In the genomic region with DNA sequence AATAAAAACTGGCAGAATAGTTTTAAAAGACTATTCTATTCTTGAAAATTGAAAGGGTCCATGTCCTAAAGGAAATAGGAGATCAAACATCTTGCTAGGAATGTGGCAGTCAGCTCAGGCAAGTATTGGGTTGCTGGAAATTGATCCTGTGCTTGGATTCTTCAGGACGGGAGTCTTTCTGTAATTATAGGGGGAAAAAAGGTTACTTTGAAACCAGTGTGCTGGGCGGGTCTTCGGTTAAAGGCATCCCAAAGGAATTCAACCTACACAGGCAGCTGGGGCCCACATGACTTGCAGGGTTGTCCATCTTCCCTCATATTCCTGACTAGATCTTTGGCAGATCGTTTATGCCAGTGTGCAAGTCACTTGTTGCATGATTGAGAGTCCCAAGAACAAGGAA, we compare ENCODE assay signal across 19 mouse cellular contexts. TPM values are rescaled to one million over a fixed set of nuclear protein-coding genes. Genes with fewer than 3 reads are reported as not detected.
DNase-seq lines count a peak whose midpoint lies in the region; ATAC-seq lines count a peak whose summit lies in the region.
"Had no signal": no experiment of that assay in that cellular context is flagged by ENCODE, and none has a peak within 500 bp of the region (broad histone marks: within the 10 kb centered on the region; RNA-seq: fewer than 3 reads in every experiment).

No protein-coding gene starts in this region.

- 21% methylated on average over 4 of the region's 4 CpGs for WGBS in limb, embryonic 11.5 days
- 31% methylated on average over 4 of the region's 4 CpGs for WGBS in limb, embryonic 10.5 days
- 13% methylated on average over 4 of the region's 4 CpGs for WGBS in embryonic facial prominence, embryonic 10.5 days
- WGBS in heart, embryonic 11.5 days (ENCODE audit: insufficient replicate concordance) = 52% methylated on average over 4 of the region's 4 CpGs

- H3K9me3 ChIP-seq in limb, embryonic 11.5 days (ENCODE audit: control insufficient read depth, low read length) = no peaks in the 10 kb centered on the region
- H3K9me3 ChIP-seq in limb, embryonic 10.5 days (replicated peaks) = no peaks in the 10 kb centered on the region
- H3K9me3 ChIP-seq in embryonic facial prominence, embryonic 10.5 days = 0 out of 2 replicates have a peak, but pooled peaks cover 4% of the 10 kb centered on the region
- no peaks in the 10 kb centered on the region for H3K9me3 ChIP-seq in heart, embryonic 11.5 days (replicated peaks; ENCODE audit: control insufficient read depth, low read length)
- H3K9me3 ChIP-seq: forebrain, embryonic 15.5 days; heart, embryonic 10.5 days; heart, embryonic 15.5 days had no signal

- H3K27me3 ChIP-seq in limb, embryonic 11.5 days (ENCODE audit: control insufficient read depth, insufficient read depth, low read length) = no peaks in the 10 kb centered on the region
- H3K27me3 ChIP-seq in limb, embryonic 10.5 days (ENCODE audit: low read depth, poor library complexity, severe bottlenecking) = no peaks in the 10 kb centered on the region
- H3K27me3 ChIP-seq in embryonic facial prominence, embryonic 10.5 days (replicated peaks; ENCODE audit: low read depth, poor library complexity, severe bottlenecking) = no peaks in the 10 kb centered on the region
- no peaks in the 10 kb centered on the region for H3K27me3 ChIP-seq in heart, embryonic 11.5 days (ENCODE audit: control insufficient read depth, insufficient read depth, low read length)
- H3K27me3 ChIP-seq: forebrain, embryonic 15.5 days; heart, embryonic 15.5 days had no signal

- no peak overlapping the region for H3K9ac ChIP-seq in limb, embryonic 11.5 days (ENCODE audit: low read length)
- H3K9ac ChIP-seq in heart, embryonic 11.5 days (ENCODE audit: low read depth, low read length) = no peak overlapping the region
- H3K9ac ChIP-seq: forebrain, embryonic 15.5 days; heart, embryonic 15.5 days; hindbrain, embryonic 14.5 days had no signal

- H3K36me3 ChIP-seq in limb, embryonic 11.5 days (ENCODE audit: control insufficient read depth, insufficient read depth, low read length) = no peaks in the 10 kb centered on the region
- no peaks in the 10 kb centered on the region for H3K36me3 ChIP-seq in limb, embryonic 10.5 days
- no peaks in the 10 kb centered on the region for H3K36me3 ChIP-seq in embryonic facial prominence, embryonic 10.5 days (replicated peaks)
- H3K36me3 ChIP-seq in heart, embryonic 11.5 days (ENCODE audit: control insufficient read depth, insufficient read depth, low read length) = no peaks in the 10 kb centered on the region
- H3K36me3 ChIP-seq: forebrain, embryonic 15.5 days; heart, embryonic 10.5 days; heart, embryonic 15.5 days had no signal

- H3K4me3 ChIP-seq in limb, embryonic 11.5 days (ENCODE audit: low read depth, low read length) = no peak overlapping the region
- H3K4me3 ChIP-seq in limb, embryonic 10.5 days = no peak overlapping the region
- H3K4me3 ChIP-seq in embryonic facial prominence, embryonic 10.5 days = no peak overlapping the region
- no peak overlapping the region for H3K4me3 ChIP-seq in heart, embryonic 11.5 days (ENCODE audit: low read depth, low read length)
- H3K4me3 ChIP-seq: forebrain, embryonic 15.5 days; heart, embryonic 10.5 days; heart, embryonic 15.5 days had no signal

- no peak for ATAC-seq in limb, embryonic 11.5 days (ENCODE audit: insufficient number of reproducible peaks, low FRiP score, low TSS enrichment, low read depth)
- no peak for ATAC-seq in CD4-positive, CD25-positive, alpha-beta regulatory T cell, adult 4 months
- ATAC-seq in heart, embryonic 11.5 days (replicated peaks; ENCODE audit: insufficient number of reproducible peaks, low FRiP score, low TSS enrichment) = no peak
- ATAC-seq: forebrain, embryonic 15.5 days; intestine, embryonic 16.5 days had no signal

- peak; percentile 28 for DNase-seq in limb, embryonic 11.5 days (ENCODE audit: low spot score)
- DNase-seq in limb, embryonic 10.5 days (ENCODE audit: low spot score) = no peak
- DNase-seq in embryo, embryonic 10.5 days (ENCODE audit: low spot score) = peak; percentile 58
- DNase-seq in embryonic facial prominence, embryonic 10.5 days (ENCODE audit: low spot score) = peak; percentile 74
- DNase-seq in mesoderm, embryonic 11.5 days (ENCODE audit: low read depth, low spot score) = peak; percentile 51
- DNase-seq: adrenal gland, postnatal 10 days; cerebellum, adult 11 months; cerebellum, adult 9-11 months; cerebellum, postnatal 36 days; gastrocnemius, postnatal 25 days; heart, adult 11 months; heart, postnatal 14 days had no signal

- 0 out of 2 replicates have a peak, but pooled peaks cover 2% of the 10 kb centered on the region for H3K4me1 ChIP-seq in limb, embryonic 11.5 days (ENCODE audit: control insufficient read depth, insufficient read depth, low read length)
- peaks cover 9% of the 10 kb centered on the region; the same call in 1 of the 2 replicates for H3K4me1 ChIP-seq in limb, embryonic 10.5 days
- H3K4me1 ChIP-seq in embryonic facial prominence, embryonic 10.5 days = peaks cover 20% of the 10 kb centered on the region
- H3K4me1 ChIP-seq in heart, embryonic 11.5 days (ENCODE audit: control insufficient read depth, insufficient read depth, low read length) = no peaks in the 10 kb centered on the region
- H3K4me1 ChIP-seq: forebrain, embryonic 15.5 days; heart, embryonic 10.5 days; heart, embryonic 15.5 days had no signal

- no peak overlapping the region for H3K4me2 ChIP-seq in limb, embryonic 11.5 days (ENCODE audit: low read depth, severe bottlenecking)
- H3K4me2 ChIP-seq in heart, embryonic 11.5 days = no peak overlapping the region
- H3K4me2 ChIP-seq: forebrain, embryonic 15.5 days; heart, embryonic 15.5 days; hindbrain, embryonic 14.5 days had no signal

- no peak overlapping the region for H3K27ac ChIP-seq in limb, embryonic 11.5 days (replicated peaks; ENCODE audit: low read depth, low read length)
- no peak overlapping the region for H3K27ac ChIP-seq in limb, embryonic 10.5 days
- no peak overlapping the region for H3K27ac ChIP-seq in embryonic facial prominence, embryonic 10.5 days (replicated peaks)
- H3K27ac ChIP-seq in heart, embryonic 11.5 days (ENCODE audit: low read depth, low read length) = no peak overlapping the region
- H3K27ac ChIP-seq: forebrain, embryonic 15.5 days; heart, embryonic 10.5 days; heart, embryonic 15.5 days; hindbrain, embryonic 14.5 days had no signal

RNA-seq across cellular contexts. Expression of a gene that starts 9.8 kb away (rescaled TPM):
- polyA plus RNA-seq in limb, embryonic 11.5 days (2014; fragmentation: Nextera tagmentation; extraction: Ambion mirVana) = 10.2 and 10.7 TPM in 2 replicates
- polyA plus RNA-seq in limb, embryonic 10.5 days (2016; fragmentation: Nextera tagmentation; extraction: Ambion mirVana) = 4.7 and 9.8 TPM in 2 replicates
- 13.7 and 14.4 TPM in 2 replicates for polyA plus RNA-seq in embryonic facial prominence, embryonic 10.5 days (2016; fragmentation: Nextera tagmentation; extraction: Ambion mirVana)
- polyA plus RNA-seq in CD4-positive, CD25-positive, alpha-beta regulatory T cell, adult 4 months (2017; shearing (Covaris generic)) = under 1 TPM in 1 of 2 experiments, not detected in 1; 0.05 TPM
- 6.2 and 7.7 TPM in 2 replicates for polyA plus RNA-seq in heart, embryonic 11.5 days (2014; fragmentation: Nextera tagmentation; extraction: Ambion mirVana)
